Mouse (Mus musculus): ENCODE data around the gene Catip.
"Not testable (repeated sequence)": the region's sequence is repeated elsewhere in the genome, so short reads cannot be mapped to it uniquely, and the experiment has no call there.

Gene Catip

DNA sequence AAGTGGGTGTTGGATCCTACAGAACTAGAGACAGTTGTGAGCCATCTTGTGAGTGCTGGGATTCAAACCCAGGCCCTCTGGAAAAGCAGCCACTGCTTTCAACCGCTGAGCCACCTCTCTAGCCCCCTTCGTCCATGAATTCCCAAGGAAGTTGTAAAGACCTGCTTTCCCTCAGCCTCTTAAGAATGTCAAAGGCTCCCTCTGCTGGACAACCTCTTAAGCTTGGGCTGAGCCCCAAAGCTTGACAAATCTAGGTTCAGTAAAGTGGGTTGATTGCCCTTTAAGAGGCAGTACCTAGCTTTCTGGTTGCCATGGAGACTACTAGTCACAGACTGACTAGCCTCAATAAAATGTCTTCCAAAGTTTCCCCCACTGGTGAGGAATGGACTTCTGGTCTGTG, at the start of gene Catip:
Gene Catip, plus strand, starts transcription at position 297 of the 400 bp plus-strand sequence.
- ATAC-seq (ENCODE audit: insufficient number of reproducible peaks, low FRiP score, low TSS enrichment): peak; percentile 82

DNA sequence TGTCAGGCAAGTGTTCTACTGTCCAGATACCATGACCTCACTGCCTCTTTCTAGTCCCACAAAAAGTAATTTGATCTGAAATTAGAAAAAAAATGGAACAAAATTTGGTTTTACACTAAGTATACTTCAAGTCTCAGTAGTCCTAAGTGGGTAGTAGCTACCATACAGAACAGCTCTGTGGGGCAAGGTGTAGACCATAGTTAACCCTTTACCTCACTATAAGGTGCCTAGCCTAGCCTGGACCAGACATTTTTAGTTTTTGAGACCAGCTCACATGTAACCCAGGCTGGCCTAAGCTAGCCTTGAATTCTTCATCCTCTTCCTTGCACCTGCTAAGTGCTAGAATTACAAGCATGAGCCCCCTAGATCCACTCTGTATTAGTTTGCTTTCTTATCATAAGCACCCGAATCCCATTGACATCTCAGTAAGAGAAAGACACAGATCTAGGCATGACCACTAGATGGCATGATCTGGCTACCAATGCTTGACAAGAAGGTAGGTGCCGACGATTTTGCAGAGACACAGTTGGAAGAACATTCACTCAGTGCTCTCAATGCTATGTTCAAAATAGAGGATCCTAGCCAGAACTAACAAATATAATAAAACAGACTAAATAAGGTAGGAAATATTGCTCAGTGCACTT, 48.7 kb upstream of the Catip start:
- ATAC-seq (ENCODE audit: insufficient number of reproducible peaks, low FRiP score, low TSS enrichment): peak; percentile 72

DNA sequence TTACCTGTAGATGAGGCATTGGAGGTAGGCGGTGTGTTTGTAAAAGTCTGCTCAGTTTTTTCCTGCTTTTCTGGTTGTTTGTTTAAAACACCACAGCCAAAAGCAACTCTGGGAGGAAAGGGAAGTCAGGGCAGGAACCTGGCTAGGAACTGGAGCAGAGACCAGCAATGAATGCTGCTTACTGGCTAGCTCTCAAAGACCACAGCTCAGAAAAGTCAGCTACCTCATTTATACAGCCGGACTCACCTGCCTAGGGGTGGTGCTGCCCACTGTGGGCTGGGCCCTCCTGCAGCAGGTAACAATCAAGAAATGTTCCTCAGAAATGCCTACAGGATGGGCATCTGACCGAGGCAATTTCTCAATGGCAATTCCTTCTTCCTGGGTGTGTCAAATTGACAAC, 47.1 kb upstream of the Catip start:
- no peak for ATAC-seq (ENCODE audit: insufficient number of reproducible peaks, low FRiP score, low TSS enrichment)

DNA sequence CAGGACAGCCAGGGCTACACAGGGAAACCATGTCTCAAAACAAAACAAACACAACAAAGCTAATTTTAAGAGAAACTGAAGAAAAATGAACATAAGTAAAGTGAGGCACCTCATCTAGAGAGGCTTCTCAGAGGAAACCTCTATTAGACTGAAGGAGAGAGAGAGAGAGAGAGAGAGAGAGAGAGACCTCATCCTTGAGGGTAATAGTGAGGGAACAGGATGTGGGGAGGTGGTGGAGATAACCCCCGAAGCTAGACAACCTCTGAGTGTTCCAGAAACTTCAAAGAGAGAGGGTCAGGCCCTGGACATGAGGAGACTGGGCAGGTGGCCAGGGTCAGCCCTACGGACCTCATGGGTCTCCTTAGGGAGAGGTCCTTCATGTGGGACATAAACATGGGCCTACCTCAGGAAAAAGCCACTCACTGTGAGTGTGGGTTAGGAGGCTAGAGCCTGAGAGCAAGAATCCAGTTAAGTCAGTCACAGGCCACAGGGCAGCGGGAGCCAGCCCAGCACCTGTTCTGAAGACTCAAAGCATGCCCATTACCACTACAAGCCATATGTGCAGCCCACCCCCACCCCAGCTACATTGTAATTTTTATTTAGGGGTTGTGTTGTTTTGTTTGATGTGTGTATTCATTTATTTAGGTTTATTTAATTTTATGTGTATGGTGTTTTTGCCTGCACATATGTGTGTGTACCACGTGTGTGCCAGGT, 45.6 kb upstream of the Catip start:
- no peak for ATAC-seq (ENCODE audit: insufficient number of reproducible peaks, low FRiP score, low TSS enrichment)

DNA sequence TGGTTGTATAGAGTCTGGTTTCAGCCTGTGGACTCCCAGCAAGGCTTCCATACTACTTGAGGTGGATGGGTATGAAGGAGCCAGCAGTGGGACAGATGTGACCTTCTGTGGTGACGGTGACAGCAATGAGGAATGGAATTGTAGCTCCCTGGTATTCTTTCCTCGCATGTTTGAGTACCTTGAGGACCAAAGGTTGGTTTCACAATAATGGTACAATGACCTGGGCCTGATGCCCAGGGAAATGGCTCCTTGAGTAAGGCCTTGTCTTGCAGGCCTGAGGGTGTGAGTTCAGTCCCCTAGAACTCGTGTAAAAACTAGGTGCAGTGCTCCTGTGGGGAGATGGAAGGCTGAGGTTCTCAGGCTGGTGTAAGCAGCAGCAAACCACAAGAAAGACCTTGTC, 43.2 kb upstream of the Catip start:
- ATAC-seq (ENCODE audit: insufficient number of reproducible peaks, low FRiP score, low TSS enrichment): no peak

DNA sequence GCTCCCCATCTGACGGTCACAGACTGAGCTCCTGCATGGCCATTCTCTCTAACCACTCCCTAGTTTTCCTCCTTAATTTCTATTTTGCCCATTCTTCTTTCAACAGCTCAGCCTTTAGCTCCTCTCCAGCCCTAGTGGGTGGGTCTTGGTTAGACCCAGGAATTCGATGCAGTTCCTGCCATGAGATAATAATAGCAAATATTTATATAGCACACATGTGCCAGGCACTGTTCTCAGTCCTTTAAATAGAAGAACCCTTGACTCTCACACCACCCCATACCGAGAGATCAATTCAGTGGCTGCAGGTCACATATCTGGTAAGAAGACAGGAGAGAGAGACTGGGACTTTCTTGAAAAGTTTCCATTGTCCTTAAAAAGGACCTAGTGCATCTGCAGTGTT, 40.5 kb upstream of the Catip start:
- ATAC-seq (ENCODE audit: insufficient number of reproducible peaks, low FRiP score, low TSS enrichment): no peak

DNA sequence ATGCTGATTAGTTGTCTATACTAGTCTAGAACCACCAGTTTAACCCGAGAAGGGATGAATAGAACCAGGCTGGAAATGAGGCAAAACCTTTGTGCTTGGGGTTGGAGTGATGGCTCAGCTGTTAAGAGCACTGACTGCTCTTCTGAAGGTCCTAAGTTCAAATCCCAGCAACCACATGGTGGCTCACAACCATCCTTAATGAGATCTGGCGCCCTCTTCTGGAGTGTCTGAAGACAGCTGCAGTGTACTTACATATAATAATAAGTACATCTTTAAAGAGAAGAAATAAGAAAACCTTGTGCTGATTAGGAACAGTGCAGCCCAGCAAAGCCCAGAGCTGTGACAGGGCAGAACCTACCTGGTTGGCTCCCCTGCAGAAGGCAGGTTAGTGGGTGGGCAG, 35.0 kb upstream of the Catip start:
- ATAC-seq (ENCODE audit: insufficient number of reproducible peaks, low FRiP score, low TSS enrichment): not testable (repeated sequence)

DNA sequence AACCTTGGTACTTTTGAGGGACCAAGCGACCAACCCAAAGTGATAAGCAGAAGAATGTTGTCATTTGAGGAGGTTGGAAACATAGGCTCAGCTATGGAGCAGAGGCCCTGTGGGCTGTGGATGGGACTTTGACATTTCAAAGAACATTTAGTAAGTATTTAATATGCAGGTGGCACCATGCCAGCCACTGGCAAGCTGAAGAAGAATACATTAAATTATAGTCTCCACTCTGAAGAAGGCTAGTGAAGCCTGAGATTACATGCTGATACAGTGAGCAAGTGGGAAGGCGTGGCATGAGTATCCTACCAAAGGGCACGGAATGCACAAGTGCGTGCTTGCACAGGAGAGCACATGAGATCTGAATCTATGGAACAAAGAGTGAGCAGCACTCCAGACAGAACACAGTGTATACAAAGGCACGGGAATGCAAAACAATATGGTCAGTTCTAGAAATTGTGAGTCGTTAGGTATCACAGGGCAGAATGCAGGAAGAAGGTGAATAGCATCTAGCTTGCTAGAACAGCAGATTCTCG, 31.9 kb upstream of the Catip start:
- no peak for ATAC-seq (ENCODE audit: insufficient number of reproducible peaks, low FRiP score, low TSS enrichment)

DNA sequence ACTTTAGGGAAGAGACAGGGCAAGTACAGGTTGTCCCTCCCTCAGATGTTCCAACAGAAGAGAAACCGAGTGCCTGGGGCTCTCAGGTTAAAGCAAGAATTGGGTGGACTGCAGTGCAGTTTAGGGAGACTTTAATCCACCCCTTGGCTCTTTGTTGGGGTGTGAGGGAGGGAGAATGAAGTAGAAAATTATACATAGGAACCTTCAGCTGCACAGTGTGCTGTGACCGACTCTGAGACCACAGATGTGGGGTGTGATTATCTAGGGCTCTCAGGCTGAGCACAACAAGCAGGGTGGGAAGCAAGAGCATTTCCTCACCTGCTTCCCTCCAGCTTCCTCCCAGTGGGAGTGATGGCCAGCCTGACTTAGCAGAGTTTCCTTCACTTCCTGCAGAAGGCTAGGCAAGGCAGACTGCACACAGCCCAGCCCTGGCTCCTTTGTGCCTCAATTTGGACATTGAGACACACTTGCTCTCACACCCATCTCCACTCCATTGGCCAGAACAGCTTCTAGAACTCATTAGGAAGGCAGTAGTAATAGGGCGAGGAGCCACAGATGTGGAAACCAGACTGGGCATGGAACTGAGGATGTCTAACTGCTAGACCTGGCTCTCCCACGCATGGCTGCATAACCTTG, 30.7 kb upstream of the Catip start:
- no peak for ATAC-seq (ENCODE audit: insufficient number of reproducible peaks, low FRiP score, low TSS enrichment)

DNA sequence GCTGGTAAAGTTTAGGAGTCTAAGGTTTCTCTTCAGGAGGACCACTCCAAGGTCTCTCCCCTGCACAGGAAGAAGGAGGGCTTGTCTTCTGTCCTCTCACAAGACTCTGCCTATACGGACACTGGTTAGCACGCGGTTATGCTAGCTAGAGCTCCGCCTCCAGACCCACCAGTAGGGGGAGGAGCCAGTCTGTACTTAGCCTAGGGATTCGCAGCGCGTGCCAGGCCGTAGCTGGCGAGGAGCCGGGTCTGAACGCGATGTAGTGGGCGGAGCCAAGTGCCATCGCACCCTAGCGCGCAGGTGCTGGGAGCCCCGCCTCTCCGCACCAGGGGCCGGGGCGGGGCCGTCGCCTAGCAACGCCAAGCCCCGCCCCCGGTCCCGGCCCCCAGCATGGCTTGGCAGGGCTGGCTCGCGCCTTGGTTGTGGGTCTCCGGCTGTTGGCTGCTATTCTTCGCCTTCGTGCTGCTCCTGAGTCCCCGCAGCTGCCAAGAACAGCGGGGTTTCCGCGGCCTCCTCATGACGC, 29.6 kb upstream of the Catip start:
- ATAC-seq (ENCODE audit: insufficient number of reproducible peaks, low FRiP score, low TSS enrichment): peak; percentile 90

DNA sequence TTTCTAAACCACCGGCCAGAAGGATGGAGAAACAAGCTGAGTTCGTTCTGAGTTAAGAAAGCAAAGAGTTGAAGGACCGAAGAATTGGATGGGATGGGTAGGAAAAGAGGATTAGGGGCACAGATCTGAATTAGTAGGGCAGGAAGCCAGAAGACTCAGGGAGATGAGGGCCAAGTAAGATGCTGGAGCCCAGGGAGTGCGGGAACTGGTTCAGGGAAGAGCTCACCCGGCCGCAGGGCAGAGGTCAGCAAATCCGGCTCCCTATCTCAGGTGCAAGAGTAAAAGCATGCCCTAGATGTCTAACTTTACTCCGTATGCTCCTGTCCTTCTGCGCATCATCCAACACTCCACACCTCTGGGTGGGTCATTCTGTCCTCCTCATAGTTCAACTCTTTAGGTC, 29.0 kb upstream of the Catip start:
- no peak for ATAC-seq (ENCODE audit: insufficient number of reproducible peaks, low FRiP score, low TSS enrichment)

DNA sequence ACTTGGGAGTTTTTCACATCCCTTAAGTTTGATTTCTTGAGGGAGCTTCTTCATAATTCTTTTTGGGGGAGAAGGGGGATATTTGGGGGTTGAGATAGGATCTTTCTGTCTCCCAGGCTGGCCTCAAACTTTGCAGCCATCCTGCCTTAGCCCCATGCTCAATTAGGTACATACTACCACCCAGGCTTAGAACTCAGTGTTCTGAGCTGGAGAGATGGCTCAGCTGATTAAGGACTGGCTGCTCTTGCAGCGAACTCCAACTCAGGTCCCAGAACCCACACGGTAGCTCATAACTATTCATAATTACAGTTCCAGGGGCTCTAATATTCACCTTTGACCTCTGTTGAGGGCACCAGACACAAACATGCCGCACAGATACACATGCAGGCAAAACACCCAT, 27.3 kb upstream of the Catip start:
- ATAC-seq (ENCODE audit: insufficient number of reproducible peaks, low FRiP score, low TSS enrichment): no peak

DNA sequence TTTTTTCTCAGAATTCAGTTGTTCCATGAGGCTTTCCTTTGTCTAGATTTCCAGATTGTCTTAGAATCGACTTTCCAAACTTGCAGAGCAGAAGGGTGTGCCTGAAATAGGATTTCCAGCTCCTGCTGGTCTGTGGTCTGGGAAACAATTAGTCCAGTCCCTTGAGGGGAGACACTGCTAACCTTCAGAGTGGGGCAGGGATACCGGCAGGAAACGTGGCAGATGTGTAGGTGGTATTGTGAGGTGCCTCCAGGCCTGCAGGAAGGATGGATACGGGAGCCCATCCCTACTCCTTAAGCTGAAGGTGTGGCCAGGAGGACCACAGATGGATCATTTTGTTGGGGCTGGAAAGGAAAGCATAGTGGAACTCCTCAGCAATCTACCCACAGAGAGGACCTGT, 26.9 kb upstream of the Catip start:
- ATAC-seq (ENCODE audit: insufficient number of reproducible peaks, low FRiP score, low TSS enrichment): no peak

DNA sequence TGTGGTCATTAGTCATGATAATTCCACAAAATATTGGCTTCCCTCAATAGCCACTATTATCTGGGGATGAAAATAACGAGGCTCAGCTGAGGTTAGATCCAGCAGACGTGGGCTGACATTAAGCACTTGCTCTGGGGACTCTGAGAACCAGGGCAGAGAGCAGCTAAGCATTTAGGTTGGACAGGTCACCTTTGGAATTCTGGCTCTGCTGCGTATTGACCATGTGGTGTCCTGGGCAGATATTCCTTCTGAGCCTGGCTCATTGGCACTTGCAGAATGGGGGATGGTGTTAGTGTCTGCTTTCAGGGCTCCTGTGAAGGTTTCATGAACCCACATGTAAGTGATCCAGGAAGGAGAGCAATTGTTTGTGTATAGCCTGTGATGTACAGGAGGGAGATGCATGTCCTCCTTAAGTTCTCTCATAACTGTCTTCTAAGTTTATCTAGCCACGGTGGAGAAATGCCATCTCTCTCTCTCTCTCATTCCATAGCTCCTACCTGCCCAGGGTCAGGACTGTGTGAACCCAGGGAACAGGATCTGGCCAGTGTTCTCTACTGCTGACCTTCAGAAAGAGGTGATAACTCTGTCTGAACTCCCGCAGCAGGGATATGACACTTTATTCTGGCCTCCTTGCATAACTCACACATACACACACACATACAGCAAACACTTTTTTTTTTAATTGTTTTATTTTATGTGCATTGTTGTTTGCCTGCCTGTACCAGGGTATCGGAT, 26.3 kb upstream of the Catip start:
- ATAC-seq (ENCODE audit: insufficient number of reproducible peaks, low FRiP score, low TSS enrichment): no peak

DNA sequence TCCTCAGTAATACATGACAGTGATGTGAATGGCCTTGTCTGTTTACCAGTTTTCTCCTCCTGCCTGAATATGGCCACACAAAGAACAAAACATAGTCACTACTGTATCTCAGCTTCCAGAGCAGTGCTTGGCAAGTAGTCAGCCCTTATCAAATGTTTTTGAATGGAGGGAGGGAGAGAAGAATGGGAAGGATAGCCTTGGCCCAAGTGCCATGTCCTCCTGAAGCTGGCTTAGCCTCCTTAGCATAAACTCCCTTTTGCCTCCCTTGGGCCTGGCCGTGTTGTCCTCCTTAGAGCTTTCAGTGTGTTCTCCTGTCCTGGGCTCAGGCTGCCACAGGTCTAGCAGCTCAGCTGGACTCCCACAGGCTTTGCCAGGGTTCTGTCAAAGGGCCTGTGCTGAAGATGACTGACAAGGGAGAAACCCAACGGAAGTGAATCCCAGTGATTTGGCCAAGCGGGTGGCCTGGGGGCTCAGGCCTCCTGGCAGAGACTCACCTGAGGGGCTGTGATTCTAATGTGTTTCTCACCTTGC, 24.6 kb upstream of the Catip start:
- ATAC-seq (ENCODE audit: insufficient number of reproducible peaks, low FRiP score, low TSS enrichment): no peak

DNA sequence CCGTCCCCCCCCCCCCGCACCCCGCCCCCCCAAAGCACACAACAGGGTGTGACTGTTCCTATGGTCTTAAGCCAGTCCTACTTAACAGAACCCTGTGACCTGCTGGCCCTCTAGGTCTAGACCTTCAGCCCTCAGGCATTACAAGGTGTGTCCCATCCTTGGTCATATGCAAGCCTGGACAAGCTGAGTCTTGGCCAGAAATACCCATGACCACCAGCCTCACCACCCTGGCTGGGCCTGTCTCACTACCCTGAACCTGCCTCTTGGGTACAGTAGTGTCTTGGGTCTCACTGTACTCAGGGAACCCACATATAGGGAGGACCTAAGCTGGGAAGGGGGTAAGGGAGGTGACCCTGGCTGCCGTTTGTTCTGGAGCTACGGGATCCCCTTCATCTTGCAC, 23.9 kb upstream of the Catip start:
- ATAC-seq (ENCODE audit: insufficient number of reproducible peaks, low FRiP score, low TSS enrichment): no peak

DNA sequence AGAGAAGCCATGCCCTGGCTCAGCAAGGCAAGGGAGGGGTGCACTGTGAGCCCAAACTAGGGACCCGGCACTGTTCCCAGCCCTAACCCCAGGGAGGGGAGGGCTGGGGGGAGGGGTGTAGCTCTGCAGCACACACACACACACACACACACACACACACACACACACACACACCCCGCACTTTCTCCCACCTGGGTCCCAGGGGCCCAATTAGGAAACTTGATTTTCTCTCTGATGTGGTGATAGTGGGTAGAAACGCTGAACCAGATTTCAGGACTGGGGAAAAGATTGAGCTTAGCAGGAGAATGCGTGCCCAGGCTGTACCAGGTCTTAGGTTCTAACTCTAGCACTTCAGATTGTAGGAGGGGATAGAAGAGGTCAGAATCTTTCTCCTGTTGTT, 23.3 kb upstream of the Catip start:
- no peak for ATAC-seq (ENCODE audit: insufficient number of reproducible peaks, low FRiP score, low TSS enrichment)

DNA sequence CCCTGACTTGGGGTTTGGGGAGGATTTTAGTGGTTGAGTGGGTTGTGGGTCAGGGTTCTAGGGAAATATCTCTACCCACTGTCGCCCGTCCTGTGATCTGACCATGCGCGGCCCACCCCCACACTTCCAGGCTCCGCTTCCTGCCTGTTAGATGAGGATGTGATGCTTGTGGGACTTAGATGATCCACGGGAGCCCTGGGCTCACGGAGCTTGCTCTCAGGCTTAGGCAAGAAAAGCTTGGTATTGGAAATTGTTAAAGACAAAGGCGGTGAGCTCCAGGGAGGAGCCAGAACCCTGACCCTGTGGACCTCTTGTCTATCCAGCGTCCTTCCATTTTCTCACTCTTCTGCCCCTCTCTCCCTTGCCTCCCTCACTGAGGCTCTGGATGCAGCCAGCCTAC, 22.0 kb upstream of the Catip start:
- ATAC-seq (ENCODE audit: insufficient number of reproducible peaks, low FRiP score, low TSS enrichment): no peak

DNA sequence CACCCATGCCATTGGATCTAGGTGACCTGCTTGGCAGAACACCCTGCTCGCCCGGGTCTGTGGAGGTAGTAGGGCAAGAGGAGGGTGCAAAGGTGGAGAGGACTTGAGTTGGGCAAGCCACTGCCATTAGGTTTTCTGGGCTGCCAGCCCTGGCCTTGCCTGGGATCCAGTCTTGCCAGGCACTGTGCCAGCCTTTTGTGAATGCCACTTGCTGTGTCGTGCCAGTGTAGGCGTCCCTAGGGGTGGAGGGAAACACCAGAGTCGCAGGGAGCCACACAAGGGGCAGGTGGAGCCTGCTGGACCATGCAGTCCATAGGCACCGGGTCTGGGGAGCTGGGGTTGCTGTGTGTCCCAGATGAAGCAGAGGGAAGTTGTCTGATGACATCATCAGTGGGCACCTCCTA, 21.5 kb upstream of the Catip start:
- no peak for ATAC-seq (ENCODE audit: insufficient number of reproducible peaks, low FRiP score, low TSS enrichment)

DNA sequence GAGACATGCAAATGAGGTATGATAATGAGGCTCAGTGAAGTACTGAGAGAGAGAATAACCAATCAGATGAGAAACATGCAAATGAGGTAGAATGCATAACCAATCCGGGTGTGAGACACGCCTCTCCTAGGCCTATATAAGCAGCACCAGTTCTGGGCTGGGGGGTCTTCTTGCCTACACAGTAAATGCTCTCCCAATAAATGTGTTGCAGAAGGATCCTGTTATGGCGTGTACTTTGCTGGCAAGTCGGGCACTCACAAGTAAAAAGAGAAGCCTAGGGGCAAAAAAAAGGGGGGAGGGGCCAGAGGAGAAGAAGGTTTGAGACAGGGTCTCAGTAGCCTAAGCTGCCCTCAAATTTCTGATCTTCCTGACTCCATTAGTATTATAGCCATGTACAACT, 20.9 kb upstream of the Catip start:
- ATAC-seq (ENCODE audit: insufficient number of reproducible peaks, low FRiP score, low TSS enrichment): not testable (repeated sequence)
